Comparison of ENCODE assay signal across 8 mouse cellular contexts in the genomic region with DNA sequence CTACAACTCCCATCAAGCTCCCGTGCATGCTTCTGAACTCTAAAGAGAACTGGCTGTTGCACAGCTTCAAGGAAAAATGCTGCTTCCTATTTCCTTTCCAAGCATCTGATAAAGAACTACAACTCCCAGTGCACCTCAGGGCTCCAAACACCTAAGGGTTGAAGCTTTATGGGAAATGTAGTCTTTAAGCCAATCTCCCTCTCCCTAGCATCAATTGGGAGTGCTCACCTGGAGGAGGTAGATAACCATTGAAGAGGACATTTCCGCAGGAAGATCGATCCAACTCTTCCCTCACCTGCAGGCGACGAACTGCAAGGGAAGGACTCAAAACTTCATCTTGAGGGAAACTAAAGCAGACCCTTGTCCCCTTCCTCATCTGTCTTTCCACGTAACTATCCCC. TPM values are rescaled to one million over a fixed set of nuclear protein-coding genes. Genes with fewer than 3 reads are reported as not detected.
DNase-seq lines count a peak whose midpoint lies in the region; ATAC-seq and TF ChIP-seq lines count a peak whose summit lies in the region.

No protein-coding gene starts in this region.

- no peak for TF ChIP-seq POLR2A in limb, embryonic 14.5 days (IDR thresholded peaks at IDR 0.05; ENCODE audit: borderline replicate concordance, extremely low read depth, insufficient read depth, insufficient read length)

- no peak overlapping the region for H3K27ac ChIP-seq in heart, postnatal 0 days (ENCODE audit: low read depth)
- no peak overlapping the region for H3K27ac ChIP-seq in limb, embryonic 14.5 days (replicated peaks; ENCODE audit: low read depth, low read length)

- H3K27me3 ChIP-seq in heart, postnatal 0 days (ENCODE audit: control insufficient read depth, insufficient read depth, low read length), result no peaks in the 10 kb centered on the region
- H3K27me3 ChIP-seq in limb, embryonic 14.5 days (ENCODE audit: control insufficient read depth, insufficient read depth, low read length), result peaks cover 14% of the 10 kb centered on the region

- no peak for TF ChIP-seq CTCF in heart, postnatal 0 days (IDR thresholded peaks at IDR 0.05; ENCODE audit: low read depth)

- no peaks in the 10 kb centered on the region for H3K9me3 ChIP-seq in heart, postnatal 0 days (replicated peaks; ENCODE audit: control insufficient read depth, low read length)
- no peaks in the 10 kb centered on the region for H3K9me3 ChIP-seq in limb, embryonic 14.5 days (ENCODE audit: control insufficient read depth, low read length)

- no peak overlapping the region for H3K4me2 ChIP-seq in heart, postnatal 0 days (ENCODE audit: low read depth, low read length)
- peak overlapping the region; percentile 68 for H3K4me2 ChIP-seq in limb, embryonic 14.5 days (replicated peaks; ENCODE audit: low read depth, low read length, severe bottlenecking)

- peak; percentile 24 for DNase-seq in adrenal gland, adult 2 months
- DNase-seq in adrenal gland, adult 18-20 months (ENCODE audit: low spot score in 2 of 2), result no peak
- peak; percentile 46 for DNase-seq in NIH3T3 (ENCODE audit: low read depth)
- peak; percentile 72 for DNase-seq in heart, postnatal 0 days (ENCODE audit: low spot score)
- peak; percentile 68 for DNase-seq in limb, embryonic 14.5 days (ENCODE audit: low spot score)
- no peak for DNase-seq in T-cell, adult 2 months (ENCODE audit: low spot score)
- DNase-seq in left cerebral cortex, adult 18-20 months (ENCODE audit: low spot score in 2 of 2), result no peak

- no peak for ATAC-seq in heart, postnatal 0 days (ENCODE audit: insufficient read depth, low read depth)
- no peak for ATAC-seq in limb, embryonic 14.5 days (ENCODE audit: low FRiP score, low read depth)
- no peak for ATAC-seq in megakaryocyte-erythroid progenitor cell, adult 5-6 weeks (replicated peaks; ENCODE audit: low FRiP score, low TSS enrichment, poor library complexity, severe bottlenecking)

- peaks cover 22% of the 10 kb centered on the region for H3K4me1 ChIP-seq in heart, postnatal 0 days (ENCODE audit: control insufficient read depth, insufficient read depth)
- H3K4me1 ChIP-seq in limb, embryonic 14.5 days (ENCODE audit: control insufficient read depth, insufficient read depth, low read length), result peaks cover 21% of the 10 kb centered on the region

- no peak for TF ChIP-seq EP300 in heart, postnatal 0 days (IDR thresholded peaks at IDR 0.05; ENCODE audit: low read depth)

- 32% methylated on average over 6 of the region's 6 CpGs for WGBS in heart, postnatal 0 days
- WGBS in limb, embryonic 14.5 days, result 26% methylated on average over 6 of the region's 6 CpGs

- H3K9ac ChIP-seq in heart, postnatal 0 days (replicated peaks; ENCODE audit: low read depth, low read length), result no peak overlapping the region
- H3K9ac ChIP-seq in limb, embryonic 14.5 days (ENCODE audit: low read depth, low read length, severe bottlenecking), result no peak overlapping the region

- H3K4me3 ChIP-seq in heart, postnatal 0 days (ENCODE audit: low read depth, low read length), result no peak overlapping the region
- H3K4me3 ChIP-seq in limb, embryonic 14.5 days (replicated peaks; ENCODE audit: low read length), result peak overlapping the region; percentile 68; the same call in 1 of the 2 replicates

- peaks cover 16% of the 10 kb centered on the region; the same call in 1 of the 2 replicates for H3K36me3 ChIP-seq in heart, postnatal 0 days (replicated peaks; ENCODE audit: control insufficient read depth, insufficient read depth, low read length)
- H3K36me3 ChIP-seq in limb, embryonic 14.5 days (ENCODE audit: control insufficient read depth, insufficient read depth, low read length), result peaks cover 21% of the 10 kb centered on the region

RNA-seq across cellular contexts. Expression of gene Shkbp1, which starts 1.7 kb away (rescaled TPM):
- total RNA-seq in adrenal gland, adult 2 months (2021), result 10 to 100 TPM; 11.3 to 22.5 TPM
- polyA plus RNA-seq in adrenal gland, adult 2 months (2012; rRNA removed), result 60.8 and 74.5 TPM in 2 replicates
- 10 to 100 TPM; 18.3 to 19.4 TPM for total RNA-seq in adrenal gland, adult 18-20 months (2021)
- total RNA-seq in heart, postnatal 0 days (2014; rRNA removed; ENCODE audit: low replicate concordance), result 16.7 and 21.0 TPM in 2 replicates
- polyA plus RNA-seq in heart, postnatal 0 days (2015; fragmentation: Nextera tagmentation; extraction: Ambion mirVana), result 14.2 and 18.3 TPM in 2 replicates
- 58.7 and 80.6 TPM in 2 replicates for polyA plus RNA-seq in limb, embryonic 14.5 days (2012; rRNA removed)
- polyA plus RNA-seq in limb, embryonic 14.5 days (2014; fragmentation: Nextera tagmentation; extraction: Ambion mirVana), result 30.5 and 35.5 TPM in 2 replicates
- total RNA-seq in megakaryocyte-erythroid progenitor cell, adult 5-6 weeks (2014; fragmentation: Nextera tagmentation), result 39.2 and 72.7 TPM in 2 replicates
- 20.6 and 35.1 TPM in 2 replicates for total RNA-seq in megakaryocyte-erythroid progenitor cell, adult 5-6 weeks (2017)
- total RNA-seq in left cerebral cortex, adult 18-20 months (2021), result 10 to 100 TPM; 27.9 to 33.2 TPM

RNA-seq across cellular contexts. Expression of gene Gm20479, which starts 3.1 kb away (rescaled TPM):
- 1 to 10 TPM in 1 of 2 experiments, not detected in 1; 6.3 TPM for total RNA-seq in adrenal gland, adult 2 months (2021)
- polyA plus RNA-seq in adrenal gland, adult 2 months (2012; rRNA removed), result 0.28 TPM in 2 replicates
- total RNA-seq in adrenal gland, adult 18-20 months (2021), result 1 to 10 TPM in 1 of 2 experiments, not detected in 1; 1.7 TPM
- total RNA-seq in heart, postnatal 0 days (2014; rRNA removed; ENCODE audit: low replicate concordance), result 2.0 TPM in 1 of 2 replicates, not detected in the other
- 0.46 TPM in 1 of 2 replicates, not detected in the other for polyA plus RNA-seq in heart, postnatal 0 days (2015; fragmentation: Nextera tagmentation; extraction: Ambion mirVana)
- 0.32 TPM in 1 of 2 replicates, not detected in the other for polyA plus RNA-seq in limb, embryonic 14.5 days (2012; rRNA removed)
- not detected in 2 replicates for polyA plus RNA-seq in limb, embryonic 14.5 days (2014; fragmentation: Nextera tagmentation; extraction: Ambion mirVana)
- not detected in 2 replicates for total RNA-seq in megakaryocyte-erythroid progenitor cell, adult 5-6 weeks (2014; fragmentation: Nextera tagmentation)
- total RNA-seq in megakaryocyte-erythroid progenitor cell, adult 5-6 weeks (2017), result not detected in 2 replicates
- not detected for total RNA-seq in left cerebral cortex, adult 18-20 months (2021)

RNA-seq across cellular contexts. Expression of gene Ltbp4, which starts 16.7 kb away (rescaled TPM):
- total RNA-seq in adrenal gland, adult 2 months (2021), result 10 to 100 TPM; 70.3 to 94.7 TPM
- polyA plus RNA-seq in adrenal gland, adult 2 months (2012; rRNA removed), result 253 and 263 TPM in 2 replicates
- total RNA-seq in adrenal gland, adult 18-20 months (2021), result 10 to 100 TPM; 88.5 to 90.6 TPM
- total RNA-seq in heart, postnatal 0 days (2014; rRNA removed; ENCODE audit: low replicate concordance), result 150 TPM in 2 replicates
- 56.9 and 61.7 TPM in 2 replicates for polyA plus RNA-seq in heart, postnatal 0 days (2015; fragmentation: Nextera tagmentation; extraction: Ambion mirVana)
- 86.0 and 107 TPM in 2 replicates for polyA plus RNA-seq in limb, embryonic 14.5 days (2012; rRNA removed)
- 54.3 and 57.1 TPM in 2 replicates for polyA plus RNA-seq in limb, embryonic 14.5 days (2014; fragmentation: Nextera tagmentation; extraction: Ambion mirVana)
- 0.39 TPM in 1 of 2 replicates, not detected in the other for total RNA-seq in megakaryocyte-erythroid progenitor cell, adult 5-6 weeks (2014; fragmentation: Nextera tagmentation)
- 0.05 and 1.4 TPM in 2 replicates for total RNA-seq in megakaryocyte-erythroid progenitor cell, adult 5-6 weeks (2017)
- total RNA-seq in left cerebral cortex, adult 18-20 months (2021), result 10 to 100 TPM; 42.2 to 46.6 TPM

Comparison
In these comparisons a context has a peak if more than half of its experiments do, and no peak if none do; other contexts are left out.
1. DNase-seq: peak in adrenal gland, adult 2 months (single experiment), NIH3T3 (single experiment), heart, postnatal 0 days (single experiment) and limb, embryonic 14.5 days (single experiment); none in adrenal gland, adult 18-20 months (0 of 2), T-cell, adult 2 months (single experiment) and left cerebral cortex, adult 18-20 months (0 of 2).
2. RNA of gene Ltbp4, which starts 16.7 kb away (total RNA-seq): 150 TPM in heart, postnatal 0 days, 70.3 to 94.7 TPM in adrenal gland, adult 2 months, 88.5 to 90.6 TPM in adrenal gland, adult 18-20 months and 42.2 to 46.6 TPM in left cerebral cortex, adult 18-20 months; 0.05 to 1.4 TPM in megakaryocyte-erythroid progenitor cell, adult 5-6 weeks; every median in the first group is over 10 times any median in the second.